Mouse (Mus musculus): ENCODE results near the gene Mgat3.

The Mgat3 gene

GRCm38 (mm10) chr15:80175316-80175715 lies 1.8 kb downstream of the Mgat3 start:
- no peak for DNase-seq (ENCODE audit: extremely low spot score, low spot score)

- DNase-seq (ENCODE audit: extremely low spot score, low spot score), result no peak
Measured at GRCm38 (mm10) chr15:80175756-80176155, 2.2 kb downstream of the Mgat3 start.

- no peak for DNase-seq (ENCODE audit: extremely low spot score, low spot score)
Measured at GRCm38 (mm10) chr15:80181561-80181960, 8.0 kb downstream of the Mgat3 start.

GRCm38 (mm10) chr15:80182072-80182700 lies 8.7 kb downstream of the Mgat3 start:
- no peak for DNase-seq (ENCODE audit: extremely low spot score, low spot score)

- no peak for DNase-seq (ENCODE audit: extremely low spot score, low spot score)
Measured at GRCm38 (mm10) chr15:80188927-80189326, 15.4 kb downstream of the Mgat3 start.

- DNase-seq (ENCODE audit: extremely low spot score, low spot score), result no peak
Measured at GRCm38 (mm10) chr15:80190075-80190474, 16.6 kb downstream of the Mgat3 start.

- no peak for DNase-seq (ENCODE audit: extremely low spot score, low spot score)
Measured at GRCm38 (mm10) chr15:80191585-80192245, 18.2 kb downstream of the Mgat3 start.

- DNase-seq (ENCODE audit: extremely low spot score, low spot score), result no peak
Measured at GRCm38 (mm10) chr15:80192246-80192585, 18.7 kb downstream of the Mgat3 start.

- no peak for DNase-seq (ENCODE audit: extremely low spot score, low spot score)
Measured at GRCm38 (mm10) chr15:80192847-80193246, 19.3 kb downstream of the Mgat3 start.

GRCm38 (mm10) chr15:80199556-80199955 lies 26.0 kb downstream of the Mgat3 start:
- no peak for DNase-seq (ENCODE audit: extremely low spot score, low spot score)

- no peak for DNase-seq (ENCODE audit: extremely low spot score, low spot score)
Measured at GRCm38 (mm10) chr15:80202111-80202775, 28.7 kb downstream of the Mgat3 start.

GRCm38 (mm10) chr15:80203406-80203805 lies 29.9 kb downstream of the Mgat3 start:
- peak; percentile 31 for DNase-seq (ENCODE audit: extremely low spot score, low spot score)

- DNase-seq (ENCODE audit: extremely low spot score, low spot score), result no peak
Measured at GRCm38 (mm10) chr15:80206057-80206565, 32.6 kb downstream of the Mgat3 start.

- DNase-seq (ENCODE audit: extremely low spot score, low spot score), result no peak
Measured at GRCm38 (mm10) chr15:80208446-80208845, 34.9 kb downstream of the Mgat3 start.

GRCm38 (mm10) chr15:80213688-80214087 lies 40.2 kb downstream of the Mgat3 start:
- DNase-seq (ENCODE audit: extremely low spot score, low spot score), result no peak

- no peak for DNase-seq (ENCODE audit: extremely low spot score, low spot score)
Measured at GRCm38 (mm10) chr15:80215716-80216479, 42.4 kb downstream of the Mgat3 start.

GRCm38 (mm10) chr15:80216480-80216820 lies 42.9 kb downstream of the Mgat3 start:
- no peak for DNase-seq (ENCODE audit: extremely low spot score, low spot score)

GRCm38 (mm10) chr15:80217476-80217875 lies 44.0 kb downstream of the Mgat3 start:
- no peak for DNase-seq (ENCODE audit: extremely low spot score, low spot score)

GRCm38 (mm10) chr15:80219211-80219610 lies 45.7 kb downstream of the Mgat3 start:
- DNase-seq (ENCODE audit: extremely low spot score, low spot score), result peak; percentile 23

GRCm38 (mm10) chr15:80219705-80220657 lies 46.5 kb downstream of the Mgat3 start:
- DNase-seq (ENCODE audit: extremely low spot score, low spot score), result no peak

GRCm38 (mm10) chr15:80221031-80221430 lies 47.5 kb downstream of the Mgat3 start:
- no peak for DNase-seq (ENCODE audit: extremely low spot score, low spot score)

Measured in neural tube, embryonic 10.5 days (tissue).